Mouse (Mus musculus) liver, embryonic 16.5 days (tissue): Measurements from ENCODE around the gene Ak1. TPM values are rescaled to one million over a fixed set of nuclear protein-coding genes. Genes with fewer than 3 reads are reported as not detected.
A peak's percentile ranks its signal among the peaks of the same experiment; 100 is the strongest.

ENCODE experiments used
- ATAC-seq: fragments of 200-750 bp; cut with Nextera tagmentation; 2 replicates; pipeline ENCODE4 v1.8.0; 2017; ENCODE audit warnings: low read depth, mild to moderate bottlenecking, moderate number of reproducible peaks, moderate library complexity
- H3K27ac ChIP-seq: fragments of 300-500 bp; sonication (generic); 2 replicates; pipeline ENCODE4 v1.5.1; 2014; ENCODE audit warnings: mild to moderate bottlenecking, low read length
- H3K27me3 ChIP-seq: fragments of 300-500 bp; sonication (generic); 2 replicates; pipeline ENCODE4 v1.6.1; 2014; ENCODE audit warnings: low read depth, low read length, mixed read lengths; ENCODE audit not compliant: control insufficient read depth, insufficient read depth
- H3K36me3 ChIP-seq: fragments of 300-500 bp; sonication (generic); 2 replicates; pipeline ENCODE4 v1.6.1; 2014; ENCODE audit warnings: mild to moderate bottlenecking; ENCODE audit not compliant: control insufficient read depth, insufficient read depth
- H3K4me1 ChIP-seq: fragments of 300-500 bp; sonication (generic); 2 replicates; pipeline ENCODE4 v1.6.1; 2014; ENCODE audit warnings: low read depth, low read length, mixed read lengths; ENCODE audit not compliant: control insufficient read depth
- H3K4me2 ChIP-seq: fragments of 300-500 bp; sonication (generic); 2 replicates; pipeline ENCODE4 v1.6.1; 2014; ENCODE audit warnings: low read depth, low read length, mixed read lengths
- H3K4me3 ChIP-seq: fragments of 300-500 bp; sonication (generic); 2 replicates; pipeline ENCODE4 v1.5.1; 2014; ENCODE audit warnings: low read depth, mild to moderate bottlenecking, low read length
- H3K9ac ChIP-seq: fragments of 300-500 bp; sonication (generic); 2 replicates; pipeline ENCODE4 v1.6.1; 2014; ENCODE audit warnings: low read depth, low read length
- H3K9me3 ChIP-seq: fragments of 300-500 bp; sonication (generic); replicated peaks from 2 replicates; pipeline ENCODE4 v1.6.1; 2016; ENCODE audit warnings: low read length; ENCODE audit not compliant: control insufficient read depth
- WGBS: fragments of 180-500 bp; shearing (Covaris S2); extraction: QIAGEN DNeasy Blood & Tissue Kit; methylation state at CpG from one replicate; pipeline ENCODE4 v1.1.7; 2014; ENCODE audit not compliant: insufficient replicate concordance; 5-methylcytosine and 5-hydroxymethylcytosine counted together
- polyA plus RNA-seq: library from polyadenylated mRNA; unstranded; fragments of >200 nt; fragmentation: Nextera tagmentation; extraction: Ambion mirVana; gene quantifications from 2 replicates; pipeline ENCODE4 v1.2.1, GENCODE M21; 2015

Ak1 gene
- polyA plus RNA-seq, 1 experiment from 2014 or later = 7.9 TPM

- Histone ChIP-seq H3K9me3 (no peaks in the 10 kb centered on the region), H3K27ac (no peak overlapping the region), H3K36me3 (no peaks in the 10 kb centered on the region), H3K4me1 (peaks cover 28% of the 10 kb centered on the region), H3K27me3 (no peaks in the 10 kb centered on the region), H3K9ac (no peak overlapping the region), H3K4me2 (no peak overlapping the region), H3K4me3 (no peak overlapping the region)
- ATAC-seq = peak; percentile 39; the same call in 1 of the 2 replicates
- 71% methylated on average over 7 of the region's 7 CpGs for WGBS
Observed at GRCm38 (mm10) chr2:32653764-32654163, 32.2 kb downstream of the Ak1 start.

- H3K27ac ChIP-seq = peak overlapping the region; percentile 47; the same call in 1 of the 2 replicates
- WGBS = 35% methylated on average over 14 of the region's 14 CpGs
- no peaks in the 10 kb centered on the region for H3K36me3 ChIP-seq
- ATAC-seq = 0 out of 2 replicates have a peak, but pooled peaks have one; percentile 3
- peaks cover 37% of the 10 kb centered on the region for H3K4me1 ChIP-seq
- no peaks in the 10 kb centered on the region for H3K27me3 ChIP-seq
- 0 out of 2 replicates have a peak overlapping the region, but pooled peaks have one; percentile 7 for H3K9ac ChIP-seq
- no peaks in the 10 kb centered on the region for H3K9me3 ChIP-seq
- H3K4me3 ChIP-seq = no peak overlapping the region
- H3K4me2 ChIP-seq = peak overlapping the region; percentile 2; the same call in 1 of the 2 replicates
Observed at GRCm38 (mm10) chr2:32654743-32655393, 33.3 kb downstream of the Ak1 start.

- H3K4me2 ChIP-seq = no peak overlapping the region
- no peak for ATAC-seq
Observed at GRCm38 (mm10) chr2:32655394-32655744, 33.8 kb downstream of the Ak1 start.

GRCm38 (mm10) chr2:32655826-32656225 is 34.3 kb downstream of the Ak1 start:
- H3K4me2 ChIP-seq = no peak overlapping the region
- peaks cover 37% of the 10 kb centered on the region for H3K4me1 ChIP-seq
- no peak overlapping the region for H3K4me3 ChIP-seq
- ATAC-seq = peak; percentile 38; the same call in 1 of the 2 replicates
- no peaks in the 10 kb centered on the region for H3K9me3 ChIP-seq
- 64% methylated on average over 12 of the region's 12 CpGs for WGBS
- no peaks in the 10 kb centered on the region for H3K27me3 ChIP-seq
- H3K9ac ChIP-seq = no peak overlapping the region
- H3K27ac ChIP-seq = no peak overlapping the region
- H3K36me3 ChIP-seq = no peaks in the 10 kb centered on the region

More at GRCm38 (mm10) chr2:32655394-32655744, 33.8 kb downstream of the Ak1 start:
- WGBS = 63% methylated on average over 3 of the region's 3 CpGs
- Histone ChIP-seq H3K9me3 (no peaks in the 10 kb centered on the region), H3K36me3 (no peaks in the 10 kb centered on the region), H3K27ac (peak overlapping the region; percentile 47; the same call in 1 of the 2 replicates), H3K9ac (no peak overlapping the region), H3K27me3 (no peaks in the 10 kb centered on the region), H3K4me3 (no peak overlapping the region), H3K4me1 (peaks cover 37% of the 10 kb centered on the region)

GRCm38 (mm10) chr2:32658873-32659272 is 37.3 kb downstream of the Ak1 start:
- Histone ChIP-seq H3K9ac (no peak overlapping the region), H3K36me3 (no peaks in the 10 kb centered on the region), H3K27ac (peak overlapping the region; percentile 64), H3K4me3 (no peak overlapping the region), H3K4me2 (peak overlapping the region; percentile 11; the same call in 1 of the 2 replicates), H3K27me3 (no peaks in the 10 kb centered on the region), H3K9me3 (no peaks in the 10 kb centered on the region), H3K4me1 (peaks cover 36% of the 10 kb centered on the region)
- WGBS = 21% methylated on average over 2 of the region's 2 CpGs
- ATAC-seq = peak; percentile 49

- Histone ChIP-seq H3K36me3 (no peaks in the 10 kb centered on the region), H3K4me1 (peaks cover 26% of the 10 kb centered on the region), H3K4me2 (no peak overlapping the region), H3K9me3 (no peaks in the 10 kb centered on the region), H3K4me3 (no peak overlapping the region), H3K27ac (no peak overlapping the region), H3K27me3 (no peaks in the 10 kb centered on the region), H3K9ac (no peak overlapping the region)
- WGBS = 45% methylated on average over 7 of the region's 7 CpGs
- peak; percentile 68 for ATAC-seq
Observed at GRCm38 (mm10) chr2:32661509-32662107, 40.0 kb downstream of the Ak1 start.

GRCm38 (mm10) chr2:32662291-32662690 is 40.7 kb downstream of the Ak1 start:
- no peak overlapping the region for H3K4me2 ChIP-seq
- no peaks in the 10 kb centered on the region for H3K9me3 ChIP-seq
- peaks cover 26% of the 10 kb centered on the region for H3K4me1 ChIP-seq
- H3K36me3 ChIP-seq = no peaks in the 10 kb centered on the region
- 65% methylated on average over 5 of the region's 5 CpGs for WGBS
- H3K9ac ChIP-seq = no peak overlapping the region
- no peak overlapping the region for H3K27ac ChIP-seq
- ATAC-seq = no peak
- no peaks in the 10 kb centered on the region for H3K27me3 ChIP-seq
- H3K4me3 ChIP-seq = no peak overlapping the region

- no peak overlapping the region for H3K9ac ChIP-seq
- H3K4me3 ChIP-seq = no peak overlapping the region
- no peaks in the 10 kb centered on the region for H3K36me3 ChIP-seq
- no peaks in the 10 kb centered on the region for H3K9me3 ChIP-seq
- WGBS = 71% methylated on average over 8 of the region's 8 CpGs
- H3K4me2 ChIP-seq = no peak overlapping the region
- H3K4me1 ChIP-seq = peaks cover 10% of the 10 kb centered on the region
- H3K27me3 ChIP-seq = no peaks in the 10 kb centered on the region
- H3K27ac ChIP-seq = no peak overlapping the region
- no peak for ATAC-seq
Observed at GRCm38 (mm10) chr2:32665345-32665744, 43.8 kb downstream of the Ak1 start.

GRCm38 (mm10) chr2:32665853-32666252 is 44.3 kb downstream of the Ak1 start:
- Histone ChIP-seq H3K36me3 (no peaks in the 10 kb centered on the region), H3K9ac (no peak overlapping the region), H3K27me3 (no peaks in the 10 kb centered on the region), H3K4me2 (no peak overlapping the region), H3K4me3 (no peak overlapping the region), H3K9me3 (no peaks in the 10 kb centered on the region), H3K27ac (no peak overlapping the region), H3K4me1 (peaks cover 10% of the 10 kb centered on the region)
- WGBS = 51% methylated on average over 6 of the region's 6 CpGs
- ATAC-seq = 0 out of 2 replicates have a peak, but pooled peaks have one; percentile 26
